Comparison of ENCODE assay signal across 8 mouse cellular contexts in the genomic region with DNA sequence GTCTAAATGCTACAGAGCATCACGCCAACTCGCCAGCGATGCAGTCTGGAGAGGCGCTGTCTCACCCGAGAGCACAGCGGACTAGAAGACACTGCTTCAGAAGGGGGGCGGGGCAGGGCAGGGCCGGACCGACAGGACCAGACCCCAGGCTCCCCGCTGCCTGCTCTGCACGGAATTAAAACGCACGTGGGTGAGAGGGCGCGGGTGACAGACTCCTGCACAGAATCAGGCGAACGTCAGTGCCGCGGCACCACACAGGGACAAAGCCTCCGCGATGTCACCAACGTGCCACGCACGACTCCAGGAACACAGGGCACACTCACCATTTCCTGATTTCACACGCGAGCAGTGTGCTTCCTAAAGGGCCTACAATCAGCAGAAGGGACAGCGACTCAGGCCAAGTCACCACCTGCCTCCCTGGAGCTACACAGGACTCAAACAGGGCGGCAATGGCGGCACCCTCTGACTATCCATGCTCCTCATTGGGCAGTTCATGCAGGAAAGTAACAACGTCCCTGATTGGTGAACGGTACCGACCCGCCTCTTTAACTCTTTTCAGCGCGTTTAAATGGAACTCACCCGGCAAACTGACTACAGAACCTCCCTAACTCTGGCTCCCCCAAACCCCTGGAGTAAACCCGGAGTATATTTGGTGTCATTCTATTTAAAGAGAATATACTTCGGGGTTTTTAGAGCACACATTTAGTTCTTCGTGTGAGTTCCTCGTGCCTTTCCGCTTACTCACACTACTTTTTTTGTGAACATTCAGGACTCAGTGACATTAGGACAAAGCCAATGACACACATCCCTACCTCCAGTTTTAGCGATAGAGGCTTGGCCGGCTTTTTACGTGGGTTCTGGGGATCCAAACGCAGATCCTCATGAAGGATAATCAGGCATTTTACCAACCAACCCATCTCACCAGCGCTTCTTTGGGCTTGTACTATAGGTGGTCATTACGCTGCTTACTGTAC. TPM values are rescaled to one million over a fixed set of nuclear protein-coding genes. Genes with fewer than 3 reads are reported as not detected.
A peak's percentile ranks its signal among the peaks of the same experiment; 100 is the strongest.
DNase-seq lines count a peak whose midpoint lies in the region; ATAC-seq lines count a peak whose summit lies in the region.

A gene (minus strand): TSS at position 468 of the 974 bp plus-strand sequence.

- WGBS in forebrain, embryonic 14.5 days, result 3% methylated on average over 47 of the region's 47 CpGs
- WGBS in neural tube, embryonic 15.5 days, result 4% methylated on average over 47 of the region's 47 CpGs

- ATAC-seq in forebrain, embryonic 14.5 days, result peak; percentile 100
- peak; percentile 100 for ATAC-seq in neural tube, embryonic 15.5 days (ENCODE audit: low FRiP score)

- no peaks in the 10 kb centered on the region for H3K27me3 ChIP-seq in forebrain, embryonic 14.5 days (replicated peaks; ENCODE audit: control insufficient read depth, insufficient read depth, low read length)
- H3K27me3 ChIP-seq in neural tube, embryonic 15.5 days (replicated peaks), result no peaks in the 10 kb centered on the region

- H3K9ac ChIP-seq in forebrain, embryonic 14.5 days (ENCODE audit: low read length), result peak within 1 kb of the TSS; percentile 88
- H3K9ac ChIP-seq in neural tube, embryonic 15.5 days (replicated peaks), result peak within 1 kb of the TSS; percentile 84

- no peaks in the 10 kb centered on the region for H3K36me3 ChIP-seq in forebrain, embryonic 14.5 days (ENCODE audit: control insufficient read depth, insufficient read depth, low read length)
- no peaks in the 10 kb centered on the region for H3K36me3 ChIP-seq in neural tube, embryonic 15.5 days

- intact Hi-C loops in heart, postnatal 14 days (cut with DNase I), result loop anchor here (1.0 to 5.0 kb wide), 2 partner anchors 12 to 34 kb away; a partner anchor contains a TSS

- H3K9me3 ChIP-seq in forebrain, embryonic 14.5 days (replicated peaks; ENCODE audit: control insufficient read depth, low read length), result no peaks in the 10 kb centered on the region
- H3K9me3 ChIP-seq in neural tube, embryonic 15.5 days (replicated peaks), result no peaks in the 10 kb centered on the region

- peak within 1 kb of the TSS; percentile 87 for H3K27ac ChIP-seq in forebrain, embryonic 14.5 days (ENCODE audit: low read depth, low read length)
- peak within 1 kb of the TSS; percentile 86 for H3K27ac ChIP-seq in neural tube, embryonic 15.5 days (replicated peaks)

- H3K4me2 ChIP-seq in forebrain, embryonic 14.5 days (ENCODE audit: low read length), result peak within 1 kb of the TSS; percentile 57
- H3K4me2 ChIP-seq in neural tube, embryonic 15.5 days, result peak within 1 kb of the TSS; percentile 77

- H3K4me1 ChIP-seq in forebrain, embryonic 14.5 days (ENCODE audit: control insufficient read depth, insufficient read depth, low read length), result peaks cover 5% of the 10 kb centered on the region; the same call in 1 of the 2 replicates
- peaks cover 10% of the 10 kb centered on the region for H3K4me1 ChIP-seq in neural tube, embryonic 15.5 days

- peak; percentile 94 for DNase-seq in ES-CJ7 (ENCODE audit: low read depth, low spot score)
- DNase-seq in cerebellum, adult 11 months, result peak; percentile 79
- peak; percentile 97 for DNase-seq in forebrain, embryonic 14.5 days (ENCODE audit: low spot score)
- DNase-seq in heart, postnatal 14 days, result peak; percentile 75 to 84
- peak; percentile 92 for DNase-seq in layer of hippocampus, adult 11-12 months (ENCODE audit: low spot score)
- peak; percentile 87 for DNase-seq in lung, adult 18-20 months
- DNase-seq in testis, postnatal 14 days (ENCODE audit: low spot score), result peak; percentile 88

- peak within 1 kb of the TSS; percentile 97 for H3K4me3 ChIP-seq in forebrain, embryonic 14.5 days (ENCODE audit: low read depth, low read length)
- peak within 1 kb of the TSS; percentile 91 for H3K4me3 ChIP-seq in neural tube, embryonic 15.5 days (replicated peaks)

RNA-seq across cellular contexts. Expression of the gene that starts here (rescaled TPM):
- 33.4 and 38.3 TPM in 2 replicates for polyA plus RNA-seq in forebrain, embryonic 14.5 days (2014; fragmentation: Nextera tagmentation; extraction: Ambion mirVana)
- total RNA-seq in heart, postnatal 14 days (2021), result 1 to 10 TPM; 6.0 to 6.1 TPM
- polyA plus RNA-seq in neural tube, embryonic 15.5 days (2015; fragmentation: Nextera tagmentation; extraction: Ambion mirVana), result 11.1 and 12.1 TPM in 2 replicates

Comparison
In these comparisons a context has a peak if more than half of its experiments do, and no peak if none do; other contexts are left out.
1. Peak in every context shown above with its lines: DNase-seq, ATAC-seq, H3K4me3 ChIP-seq and H3K27ac ChIP-seq.